Comparison of ENCODE assay signal across 15 mouse cellular contexts in genomic region chr2:154738621-154739020, GRCm38 (mm10). TPM values are rescaled to one million over a fixed set of nuclear protein-coding genes. Genes with fewer than 3 reads are reported as not detected.
"Had no signal": no experiment of that assay in that cellular context is flagged by ENCODE, and none has a peak within 500 bp of the region (broad histone marks: within the 10 kb centered on the region; RNA-seq: fewer than 3 reads in every experiment).

No protein-coding gene starts in this region.

- DNase-seq: kidney, adult 2 months; kidney, postnatal 25 days; layer of hippocampus, adult 9-11 months; liver; lung, adult 18-20 months; lung, postnatal 10 days; lung, postnatal 36 days; right cerebral cortex, postnatal 4 days; spleen, adult 18-20 months; thymus, postnatal 25 days had no signal

RNA-seq across cellular contexts. Expression of gene Gm14214, which starts 31.2 kb away (rescaled TPM):
- total RNA-seq: layer of hippocampus, adult 2 months; layer of hippocampus, postnatal 25 days; left cerebral cortex, adult 18-20 months; left cerebral cortex, postnatal 25 days; monocyte, adult 5-6 weeks had no signal

RNA-seq across cellular contexts. Expression of gene a, which starts 52.6 kb away (rescaled TPM):
- total RNA-seq: layer of hippocampus, adult 2 months; layer of hippocampus, postnatal 25 days; left cerebral cortex, adult 18-20 months; left cerebral cortex, postnatal 25 days; monocyte, adult 5-6 weeks had no signal
